Mouse (Mus musculus) liver, postnatal 0 days (tissue): Measurements from ENCODE around the gene Acot11. TPM values are rescaled to one million over a fixed set of nuclear protein-coding genes. Genes with fewer than 3 reads are reported as not detected.

Source experiments
- ATAC-seq: fragments of 200-750 bp; cut with Nextera tagmentation; 2 replicates; pipeline ENCODE4 v1.8.0; 2017; ENCODE audit warnings: mild to moderate bottlenecking, moderate library complexity
- DNase-seq: peaks from one replicate; pipeline ENCODE4 v3.0.0-alpha.2; 2016
- H3K27ac ChIP-seq: fragments of 300-500 bp; sonication (generic); 2 replicates; pipeline ENCODE4 v1.5.1; 2014; ENCODE audit warnings: antibody characterized with exemption, moderate library complexity, mild to moderate bottlenecking, low read depth
- H3K27me3 ChIP-seq: fragments of 300-500 bp; sonication (generic); 2 replicates; pipeline ENCODE4 v1.6.1; 2014; ENCODE audit warnings: low read length, control low read depth, mixed read lengths; ENCODE audit not compliant: insufficient read depth
- H3K36me3 ChIP-seq: fragments of 300-500 bp; sonication (generic); replicated peaks from 2 replicates; pipeline ENCODE4 v1.6.1; 2014; ENCODE audit warnings: mild to moderate bottlenecking, control low read depth, low read length, moderate library complexity, mixed read lengths; ENCODE audit not compliant: insufficient read depth
- H3K4me1 ChIP-seq: fragments of 300-500 bp; sonication (generic); 2 replicates; pipeline ENCODE4 v1.6.1; 2014; ENCODE audit warnings: antibody characterized with exemption, mild to moderate bottlenecking, control low read depth; ENCODE audit not compliant: insufficient read depth
- H3K4me2 ChIP-seq: fragments of 300-500 bp; sonication (generic); 2 replicates; pipeline ENCODE4 v1.6.1; 2014; ENCODE audit warnings: low read depth, mild to moderate bottlenecking, low read length, moderate library complexity, mixed read lengths
- H3K4me3 ChIP-seq: fragments of 300-500 bp; sonication (generic); 2 replicates; pipeline ENCODE4 v1.5.1; 2014; ENCODE audit warnings: low read depth, low read length
- H3K9ac ChIP-seq: fragments of 300-500 bp; sonication (generic); replicated peaks from 2 replicates; pipeline ENCODE4 v1.6.1; 2014; ENCODE audit warnings: mild to moderate bottlenecking, moderate library complexity
- H3K9me3 ChIP-seq: fragments of 300-500 bp; sonication (generic); 2 replicates; pipeline ENCODE4 v1.6.1; 2016; ENCODE audit warnings: mild to moderate bottlenecking, control low read depth, low read length, mixed read lengths
- CTCF ChIP-seq: sonication (generic); IDR thresholded peaks from 2 replicates; pipeline ENCODE4 v1.5.1; 2016; ENCODE audit warnings: antibody characterized with exemption, low read depth
- EP300 ChIP-seq: IDR thresholded peaks from 2 replicates; pipeline ENCODE4 v1.6.1; 2016; ENCODE audit warnings: antibody characterized with exemption, low read depth, mild to moderate bottlenecking
- WGBS: fragments of 180-500 bp; shearing (Covaris S2); extraction: QIAGEN DNeasy Blood & Tissue Kit; methylation state at CpG from one replicate; pipeline ENCODE4 v1.1.7; 2014; ENCODE audit not compliant: insufficient replicate concordance; 5-methylcytosine and 5-hydroxymethylcytosine counted together
- polyA plus RNA-seq: library from polyadenylated mRNA; unstranded; fragments of >200 nt; fragmentation: Nextera tagmentation; extraction: Ambion mirVana; gene quantifications from 2 replicates; pipeline ENCODE4 v1.2.1, GENCODE M21; 2015

The Acot11 gene
- polyA plus RNA-seq, 1 experiment from 2014 or later = 2.1 TPM

DNA sequence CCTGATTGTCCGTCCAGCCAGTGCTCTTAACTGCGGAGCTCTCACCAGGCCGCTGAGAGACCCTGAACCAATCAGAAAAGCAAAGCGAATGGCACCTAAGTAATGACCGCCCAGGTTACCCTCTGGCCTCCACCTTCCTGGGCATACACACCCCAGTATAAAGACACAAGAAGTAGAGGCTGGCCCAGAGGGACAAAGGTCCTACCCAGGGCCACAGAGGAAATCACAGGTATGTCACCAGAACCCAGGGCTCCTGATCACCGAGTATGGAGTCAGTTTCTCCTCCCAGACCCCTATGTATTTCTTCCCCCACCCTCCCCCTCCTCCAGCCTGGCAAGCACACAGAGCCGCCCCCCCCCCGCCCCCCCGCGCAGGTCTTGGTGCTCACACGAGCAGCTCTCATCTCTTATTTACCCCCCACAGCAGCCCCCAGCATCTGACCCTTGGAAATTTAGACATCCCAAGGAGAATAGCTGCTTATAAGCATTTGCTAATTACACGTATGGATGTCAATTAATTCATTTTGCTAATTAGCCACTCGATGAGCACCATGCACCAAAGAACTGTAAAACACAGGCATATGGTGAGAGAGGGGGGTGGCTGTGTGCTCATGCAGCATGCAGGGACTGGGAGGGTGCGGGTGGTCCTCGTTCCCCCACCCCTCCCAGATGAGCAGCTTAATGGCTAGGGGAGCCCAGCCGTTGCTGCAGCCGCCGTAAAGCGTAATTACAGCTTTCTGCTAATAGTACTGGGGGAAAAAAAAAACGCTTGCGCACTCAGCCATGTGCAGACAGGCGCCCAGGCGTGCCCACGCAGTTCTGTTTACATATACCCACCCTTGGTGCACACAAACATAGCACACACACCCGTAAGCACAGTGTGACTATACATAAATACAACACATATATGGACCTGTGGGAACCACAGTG is 10.9 kb upstream of the Acot11 start:
- TF ChIP-seq EP300 (no peak), CTCF (no peak)
- H3K36me3 ChIP-seq = no peaks in the 10 kb centered on the region
- ATAC-seq (no peak), DNase-seq (no peak)
- no peak overlapping the region for H3K4me2 ChIP-seq
- H3K27ac ChIP-seq = no peak overlapping the region
- H3K27me3 ChIP-seq = no peaks in the 10 kb centered on the region
- H3K4me1 ChIP-seq = no peaks in the 10 kb centered on the region
- H3K9ac ChIP-seq = no peak overlapping the region
- H3K9me3 ChIP-seq = no peaks in the 10 kb centered on the region
- H3K4me3 ChIP-seq = no peak overlapping the region
- 78% methylated on average over 23 of the region's 25 CpGs for WGBS

DNA sequence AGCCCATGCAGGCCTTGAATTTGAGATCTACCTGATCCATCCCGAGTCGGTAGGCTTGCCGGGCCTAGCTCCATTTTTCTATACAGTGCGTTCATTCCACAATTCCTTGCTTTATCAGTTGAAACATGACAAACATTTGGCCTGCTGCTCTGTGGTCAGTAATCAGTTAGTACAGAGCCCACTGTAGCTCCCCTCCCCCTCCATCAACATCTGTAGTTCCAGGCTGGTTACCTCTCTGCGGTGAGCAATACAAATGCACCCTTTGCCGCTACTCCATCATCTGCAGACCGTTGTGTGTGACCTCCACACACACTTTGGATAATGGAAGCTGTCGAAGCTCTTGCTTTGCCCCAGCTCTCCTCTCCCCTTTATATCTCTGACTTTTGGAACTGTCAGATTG is 6.4 kb upstream of the Acot11 start:
- no peak overlapping the region for H3K27ac ChIP-seq
- no peak overlapping the region for H3K4me3 ChIP-seq
- no peak overlapping the region for H3K4me2 ChIP-seq
- DNase-seq (no peak), ATAC-seq (no peak)
- no peaks in the 10 kb centered on the region for H3K36me3 ChIP-seq
- 81% methylated on average over 8 of the region's 8 CpGs for WGBS
- no peaks in the 10 kb centered on the region for H3K9me3 ChIP-seq
- TF ChIP-seq CTCF (no peak), EP300 (no peak)
- no peak overlapping the region for H3K9ac ChIP-seq
- no peaks in the 10 kb centered on the region for H3K27me3 ChIP-seq
- H3K4me1 ChIP-seq = no peaks in the 10 kb centered on the region

DNA sequence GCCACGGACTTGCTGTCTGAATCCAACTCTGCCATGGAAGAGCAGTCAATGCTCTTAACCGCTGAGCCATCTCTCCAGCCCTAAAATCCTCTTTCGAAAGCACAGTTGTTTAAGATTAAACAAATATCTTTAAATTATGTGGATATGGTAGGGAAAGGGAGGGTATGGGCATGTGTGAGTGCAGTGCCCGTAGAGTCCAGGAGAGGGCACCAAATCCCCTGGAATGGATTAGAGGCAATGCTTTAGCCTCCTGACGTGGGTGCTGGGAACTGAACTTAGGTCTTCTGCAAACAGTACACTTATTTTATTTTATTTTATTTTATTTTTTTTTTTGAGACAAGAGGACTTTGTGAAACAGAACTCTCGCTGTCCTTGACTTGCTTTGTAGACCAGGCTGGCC is 5.2 kb upstream of the Acot11 start:
- TF ChIP-seq EP300 (no peak), CTCF (peak; percentile 65)
- Histone ChIP-seq H3K9me3 (no peaks in the 10 kb centered on the region), H3K4me2 (no peak overlapping the region), H3K4me3 (no peak overlapping the region), H3K9ac (no peak overlapping the region), H3K4me1 (0 out of 2 replicates have a peak, but pooled peaks cover 1% of the 10 kb centered on the region), H3K27me3 (no peaks in the 10 kb centered on the region), H3K27ac (no peak overlapping the region), H3K36me3 (no peaks in the 10 kb centered on the region)
- DNase-seq = peak; percentile 43
- ATAC-seq = no peak
- WGBS = 86% methylated on average over 6 of the region's 6 CpGs

GRCm38 (mm10) chr4:106807287-106807686 is 2.5 kb upstream of the Acot11 start:
- ATAC-seq (no peak), DNase-seq (no peak)
- Histone ChIP-seq H3K9ac (no peak overlapping the region), H3K4me2 (no peak overlapping the region), H3K27me3 (no peaks in the 10 kb centered on the region), H3K4me3 (no peak overlapping the region), H3K4me1 (peaks cover 15% of the 10 kb centered on the region), H3K27ac (no peak overlapping the region), H3K9me3 (no peaks in the 10 kb centered on the region), H3K36me3 (no peaks in the 10 kb centered on the region)
- TF ChIP-seq CTCF = no peak
- TF ChIP-seq EP300 = no peak
- WGBS = 60% methylated on average over 3 of the region's 3 CpGs

DNA sequence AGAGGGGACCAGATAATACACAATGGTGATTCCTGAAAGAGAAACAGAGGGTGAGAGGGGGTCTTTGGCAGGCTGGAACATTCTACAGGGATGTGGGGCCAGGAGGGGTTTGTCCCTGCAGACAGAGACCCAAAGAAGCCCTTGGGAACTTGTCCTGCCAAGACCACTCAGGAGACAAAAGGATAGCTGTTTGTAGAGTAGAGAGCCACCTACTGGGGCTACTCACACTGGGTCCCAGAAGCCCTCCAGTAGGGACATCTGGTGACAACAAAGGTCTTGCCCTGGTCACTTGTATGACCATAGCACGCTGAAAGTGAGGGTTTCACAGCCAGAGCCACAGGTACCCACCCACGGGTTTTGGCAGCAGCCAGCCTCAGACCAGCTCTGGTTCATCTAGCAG is 1.1 kb upstream of the Acot11 start:
- Histone ChIP-seq H3K9me3 (peaks cover 5% of the 10 kb centered on the region; the same call in 1 of the 2 replicates), H3K36me3 (no peaks in the 10 kb centered on the region), H3K27me3 (no peaks in the 10 kb centered on the region), H3K4me3 (no peak overlapping the region), H3K4me1 (peaks cover 15% of the 10 kb centered on the region), H3K9ac (no peak overlapping the region), H3K4me2 (peak overlapping the region; percentile 84), H3K27ac (no peak overlapping the region)
- DNase-seq (no peak), ATAC-seq (no peak)
- TF ChIP-seq CTCF = no peak
- no peak for TF ChIP-seq EP300
- 64% methylated on average over 2 of the region's 2 CpGs for WGBS

- no peaks in the 10 kb centered on the region for H3K36me3 ChIP-seq
- peak overlapping the region; percentile 66 for H3K27ac ChIP-seq
- peak overlapping the region; percentile 54 for H3K4me3 ChIP-seq
- H3K27me3 ChIP-seq = no peaks in the 10 kb centered on the region
- ATAC-seq (peak; percentile 91), DNase-seq (peak; percentile 66)
- peaks cover 24% of the 10 kb centered on the region for H3K4me1 ChIP-seq
- TF ChIP-seq EP300 = 0 out of 2 replicates have a peak, but pooled peaks have one; percentile 60
- no peak for TF ChIP-seq CTCF
- peak overlapping the region; percentile 71 for H3K9ac ChIP-seq
- H3K9me3 ChIP-seq = peaks cover 5% of the 10 kb centered on the region; the same call in 1 of the 2 replicates
- 17% methylated on average over 16 of the region's 16 CpGs for WGBS
- H3K4me2 ChIP-seq = peak overlapping the region; percentile 84
Observed at GRCm38 (mm10) chr4:106804201-106804909, 443 bp downstream of the Acot11 start.
